In genomic region chr2:105311991-105312390, GRCm38 (mm10) we compare ENCODE assay signal across 12 mouse cellular contexts.
DNase-seq lines count a peak whose midpoint lies in the region; ATAC-seq lines count a peak whose summit lies in the region.
"Had no signal": no experiment of that assay in that cellular context is flagged by ENCODE, and none has a peak within 500 bp of the region (broad histone marks: within the 10 kb centered on the region; RNA-seq: fewer than 3 reads in every experiment).

No protein-coding gene starts in this region.

- H3K4me2 ChIP-seq in kidney, embryonic 15.5 days, result peak overlapping the region; percentile 21
- no peak overlapping the region for H3K4me2 ChIP-seq in embryonic facial prominence, embryonic 12.5 days (replicated peaks)
- peak overlapping the region; percentile 29 for H3K4me2 ChIP-seq in hindbrain, embryonic 15.5 days
- no peak overlapping the region; the same call in 1 of the 2 replicates for H3K4me2 ChIP-seq in neural tube, embryonic 14.5 days (ENCODE audit: low read depth, low read length)
- H3K4me2 ChIP-seq: limb, embryonic 15.5 days had no signal

- no peak overlapping the region for H3K9ac ChIP-seq in kidney, embryonic 15.5 days
- no peak overlapping the region for H3K9ac ChIP-seq in embryonic facial prominence, embryonic 12.5 days
- no peak overlapping the region for H3K9ac ChIP-seq in hindbrain, embryonic 15.5 days
- H3K9ac ChIP-seq in neural tube, embryonic 14.5 days (replicated peaks; ENCODE audit: low read depth, low read length), result no peak overlapping the region
- H3K9ac ChIP-seq: limb, embryonic 15.5 days had no signal

- H3K4me3 ChIP-seq in kidney, embryonic 15.5 days (replicated peaks), result no peak overlapping the region
- H3K4me3 ChIP-seq in embryonic facial prominence, embryonic 12.5 days, result no peak overlapping the region
- no peak overlapping the region for H3K4me3 ChIP-seq in hindbrain, embryonic 15.5 days
- H3K4me3 ChIP-seq in neural tube, embryonic 14.5 days (ENCODE audit: low read depth, low read length), result no peak overlapping the region
- H3K4me3 ChIP-seq: limb, embryonic 15.5 days; myocyte had no signal

- no peaks in the 10 kb centered on the region for H3K9me3 ChIP-seq in kidney, embryonic 15.5 days (replicated peaks)
- no peaks in the 10 kb centered on the region for H3K9me3 ChIP-seq in embryonic facial prominence, embryonic 12.5 days
- no peaks in the 10 kb centered on the region for H3K9me3 ChIP-seq in hindbrain, embryonic 15.5 days
- no peaks in the 10 kb centered on the region for H3K9me3 ChIP-seq in neural tube, embryonic 14.5 days (ENCODE audit: control insufficient read depth, low read length)
- H3K9me3 ChIP-seq: limb, embryonic 15.5 days had no signal

- peaks cover 9% of the 10 kb centered on the region for H3K4me1 ChIP-seq in kidney, embryonic 15.5 days
- H3K4me1 ChIP-seq in embryonic facial prominence, embryonic 12.5 days, result 0 out of 2 replicates have a peak, but pooled peaks cover 3% of the 10 kb centered on the region
- H3K4me1 ChIP-seq in hindbrain, embryonic 15.5 days (replicated peaks), result peaks cover 14% of the 10 kb centered on the region
- H3K4me1 ChIP-seq in neural tube, embryonic 14.5 days (ENCODE audit: control insufficient read depth, insufficient read depth, low read length), result 0 out of 2 replicates have a peak, but pooled peaks cover 5% of the 10 kb centered on the region

- ATAC-seq in kidney, embryonic 15.5 days (replicated peaks; ENCODE audit: low FRiP score), result no peak
- ATAC-seq in embryonic facial prominence, embryonic 12.5 days (ENCODE audit: insufficient number of reproducible peaks, insufficient read depth, low FRiP score, low TSS enrichment), result 0 out of 2 replicates have a peak, but pooled peaks have one; percentile 25
- peak; percentile 78 for ATAC-seq in hindbrain, embryonic 15.5 days (ENCODE audit: low FRiP score, low read depth)
- ATAC-seq in neural tube, embryonic 14.5 days (ENCODE audit: low read depth), result peak; percentile 65; the same call in 1 of the 2 replicates
- ATAC-seq: activated CD4-positive, CD25-positive, alpha-beta regulatory T cell, adult 4 months had no signal

- no peak overlapping the region for H3K27ac ChIP-seq in kidney, embryonic 15.5 days
- H3K27ac ChIP-seq in embryonic facial prominence, embryonic 12.5 days, result no peak overlapping the region
- peak overlapping the region; percentile 18; the same call in 1 of the 2 replicates for H3K27ac ChIP-seq in hindbrain, embryonic 15.5 days (replicated peaks)
- no peak overlapping the region for H3K27ac ChIP-seq in neural tube, embryonic 14.5 days (ENCODE audit: low read depth, low read length)
- H3K27ac ChIP-seq: limb, embryonic 15.5 days; stomach, postnatal 0 days had no signal

- DNase-seq in kidney, postnatal 14 days, result no peak
- DNase-seq in spleen, postnatal 36 days (ENCODE audit: low spot score in 2 of 2), result no peak
- DNase-seq in right cerebral cortex, postnatal 10 days (ENCODE audit: low spot score in 2 of 2), result no peak
- DNase-seq: right cerebral cortex, postnatal 25 days had no signal

- no peaks in the 10 kb centered on the region for H3K27me3 ChIP-seq in kidney, embryonic 15.5 days
- peaks cover 28% of the 10 kb centered on the region for H3K27me3 ChIP-seq in embryonic facial prominence, embryonic 12.5 days
- 0 out of 2 replicates have a peak, but pooled peaks cover 9% of the 10 kb centered on the region for H3K27me3 ChIP-seq in hindbrain, embryonic 15.5 days
- no peaks in the 10 kb centered on the region for H3K27me3 ChIP-seq in neural tube, embryonic 14.5 days (ENCODE audit: control insufficient read depth, insufficient read depth, low read length)
- H3K27me3 ChIP-seq: limb, embryonic 15.5 days had no signal

- WGBS in kidney, embryonic 15.5 days, result 5% methylated on average over 7 of the region's 7 CpGs
- WGBS in embryonic facial prominence, embryonic 12.5 days, result 8% methylated on average over 7 of the region's 7 CpGs
- 5% methylated on average over 7 of the region's 7 CpGs for WGBS in hindbrain, embryonic 15.5 days
- WGBS in neural tube, embryonic 14.5 days, result 10% methylated on average over 7 of the region's 7 CpGs

- H3K36me3 ChIP-seq in kidney, embryonic 15.5 days, result no peaks in the 10 kb centered on the region
- no peaks in the 10 kb centered on the region for H3K36me3 ChIP-seq in embryonic facial prominence, embryonic 12.5 days
- no peaks in the 10 kb centered on the region for H3K36me3 ChIP-seq in hindbrain, embryonic 15.5 days
- no peaks in the 10 kb centered on the region for H3K36me3 ChIP-seq in neural tube, embryonic 14.5 days (ENCODE audit: control insufficient read depth, insufficient read depth, low read length)
- H3K36me3 ChIP-seq: limb, embryonic 15.5 days had no signal

Comparison
In these comparisons a context has a peak if more than half of its experiments do, and no peak if none do; other contexts are left out.
1. H3K4me2 ChIP-seq: peak in kidney, embryonic 15.5 days (single experiment) and hindbrain, embryonic 15.5 days (single experiment); none in embryonic facial prominence, embryonic 12.5 days (single experiment) and neural tube, embryonic 14.5 days (single experiment).